Mouse (Mus musculus) macrophage (primary cell): Measurements from ENCODE around the gene Tmem222. TPM values are rescaled to one million over a fixed set of nuclear protein-coding genes. Genes with fewer than 3 reads are reported as not detected.

Experiments
- H3K27ac ChIP-seq: fragments of 350-480 bp; formaldehyde crosslinking; 2 replicates; pipeline ENCODE4 v1.9.0; 2021
- H3K36me3 ChIP-seq: fragments of 350-480 bp; formaldehyde crosslinking; 2 replicates; pipeline ENCODE4 v1.9.0; 2021; ENCODE audit errors: inconsistent target
- H3K4me3 ChIP-seq: fragments of 350-480 bp; formaldehyde crosslinking; 2 replicates; pipeline ENCODE4 v1.9.0; 2021; ENCODE audit errors: inconsistent target
- H3K79me2 ChIP-seq: fragments of 350-480 bp; formaldehyde crosslinking; 2 replicates; pipeline ENCODE4 v1.9.0; 2021; ENCODE audit errors: inconsistent target
- whole genome bisulfite sequencing: methylation state at CpG from one replicate; pipeline ENCODE4 v1.1.7; 2026; ENCODE audit warnings: inconsistent platforms; ENCODE audit not compliant: missing documents; 5-methylcytosine and 5-hydroxymethylcytosine counted together
- polyA plus RNA-seq: library from polyadenylated mRNA; stranded (reverse); fragments of 250-400 nt; gene quantifications from 3 replicates; pipeline ENCODE4 v1.2.4, GENCODE M21; 2018; ENCODE audit warnings: inconsistent platforms

Gene Tmem222
- polyA plus RNA-seq, 1 experiment from 2014 or later: 20.5 TPM

DNA sequence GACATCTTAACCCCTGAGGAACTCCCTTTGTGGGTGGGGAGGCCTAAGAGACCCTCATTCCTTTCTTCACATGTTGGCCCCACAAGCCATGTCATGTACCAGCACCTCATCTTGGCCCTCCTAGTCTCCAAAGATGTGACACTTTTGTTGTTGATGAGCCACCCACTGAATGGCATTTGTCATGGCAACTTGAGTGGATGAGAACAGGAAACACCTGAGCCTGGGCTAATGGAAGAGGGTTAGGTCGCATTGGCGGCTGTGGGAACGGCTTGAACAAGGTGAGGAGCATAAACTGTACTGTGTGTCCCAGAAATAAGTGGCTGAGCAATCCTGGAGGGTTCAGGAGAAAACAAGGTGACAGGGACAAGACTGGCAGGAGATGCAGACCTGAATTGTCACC lies 8.7 kb downstream of the Tmem222 start:
- H3K36me3 ChIP-seq: peaks cover 42% of the 10 kb centered on the region
- no peak overlapping the region for H3K27ac ChIP-seq
- 97% methylated on average over 3 of the region's 3 CpGs for WGBS
- peaks cover 41% of the 10 kb centered on the region for H3K79me2 ChIP-seq
- no peak overlapping the region for H3K4me3 ChIP-seq

DNA sequence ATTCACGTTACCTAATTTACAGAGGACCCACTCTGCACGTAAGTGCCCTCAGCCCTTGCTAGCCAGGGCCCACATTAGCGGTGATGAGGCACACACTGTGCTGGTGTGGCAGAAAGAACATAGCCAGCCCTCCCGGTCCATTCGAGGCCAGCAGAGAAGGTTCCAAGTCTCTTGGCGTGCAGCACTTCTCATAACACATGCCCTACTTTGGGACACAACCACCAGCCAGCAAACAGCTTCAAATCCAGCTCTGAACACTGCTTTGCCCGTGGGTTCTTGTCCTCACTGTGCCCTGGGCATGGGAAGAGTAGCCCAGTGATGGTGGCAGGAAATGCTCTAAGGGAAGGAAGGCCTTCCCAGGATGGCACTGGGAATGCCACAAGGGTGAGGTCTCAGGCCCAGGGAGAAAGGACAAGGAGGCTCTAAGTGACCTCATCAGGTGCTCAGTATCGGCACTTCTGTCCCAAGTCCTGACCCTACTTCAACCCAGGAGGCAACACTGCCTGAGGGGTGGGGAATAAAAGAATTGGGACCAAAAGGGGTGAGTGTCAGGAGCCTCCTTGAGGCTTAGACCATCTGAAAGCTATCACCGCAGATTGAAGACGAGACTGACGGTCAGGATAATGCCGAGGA lies 11.2 kb downstream of the Tmem222 start:
- no peak overlapping the region for H3K27ac ChIP-seq
- WGBS: 92% methylated on average over 12 of the region's 12 CpGs
- peaks cover 15% of the 10 kb centered on the region for H3K79me2 ChIP-seq
- peaks cover 42% of the 10 kb centered on the region for H3K36me3 ChIP-seq
- no peak overlapping the region for H3K4me3 ChIP-seq

DNA sequence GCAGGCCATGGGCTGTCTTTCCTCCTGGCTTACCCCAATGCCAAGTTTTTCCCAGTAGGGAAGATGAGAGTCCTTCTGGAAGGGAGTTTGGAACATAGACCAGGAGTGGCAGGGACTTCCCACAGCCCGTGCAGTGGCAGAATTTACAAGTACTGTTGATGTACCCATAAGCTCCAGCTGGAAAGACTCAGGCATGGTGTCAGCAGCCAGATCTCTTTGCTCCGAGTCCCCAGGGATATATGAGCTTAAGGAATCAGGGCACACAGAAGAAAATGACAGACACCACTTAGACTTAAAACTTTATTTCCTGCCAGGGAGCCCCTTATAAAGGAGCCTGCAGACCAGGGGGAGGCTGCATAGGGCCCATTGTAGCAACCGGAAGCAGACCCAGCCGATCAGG lies 11.8 kb downstream of the Tmem222 start:
- 95% methylated on average over 4 of the region's 4 CpGs for WGBS
- H3K4me3 ChIP-seq: no peak overlapping the region
- H3K79me2 ChIP-seq: peaks cover 9% of the 10 kb centered on the region
- H3K36me3 ChIP-seq: peaks cover 42% of the 10 kb centered on the region
- H3K27ac ChIP-seq: no peak overlapping the region

DNA sequence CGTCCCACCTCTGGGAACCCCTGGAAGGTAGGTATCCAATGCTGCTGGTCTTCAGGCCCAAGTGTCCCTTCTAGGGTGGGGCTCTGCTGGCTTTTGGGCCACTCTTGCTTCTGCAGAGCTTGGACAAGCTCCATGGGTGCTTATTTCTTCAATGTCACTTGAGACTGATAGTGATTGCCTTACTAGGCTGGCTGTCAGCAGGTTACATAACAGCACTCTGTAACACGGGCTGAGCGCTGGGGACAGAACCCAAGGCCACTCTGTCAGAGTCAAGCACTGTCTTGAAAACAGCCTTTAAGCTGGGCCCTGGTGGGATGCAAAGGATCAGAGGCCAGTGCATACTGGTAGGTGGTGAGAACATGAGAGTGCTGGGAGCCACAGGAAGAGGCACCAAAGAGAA lies 12.3 kb downstream of the Tmem222 start:
- Histone ChIP-seq H3K79me2 (peaks cover 5% of the 10 kb centered on the region), H3K36me3 (peaks cover 42% of the 10 kb centered on the region), H3K27ac (no peak overlapping the region), H3K4me3 (no peak overlapping the region)
- WGBS: 83% methylated on average over 3 of the region's 3 CpGs

DNA sequence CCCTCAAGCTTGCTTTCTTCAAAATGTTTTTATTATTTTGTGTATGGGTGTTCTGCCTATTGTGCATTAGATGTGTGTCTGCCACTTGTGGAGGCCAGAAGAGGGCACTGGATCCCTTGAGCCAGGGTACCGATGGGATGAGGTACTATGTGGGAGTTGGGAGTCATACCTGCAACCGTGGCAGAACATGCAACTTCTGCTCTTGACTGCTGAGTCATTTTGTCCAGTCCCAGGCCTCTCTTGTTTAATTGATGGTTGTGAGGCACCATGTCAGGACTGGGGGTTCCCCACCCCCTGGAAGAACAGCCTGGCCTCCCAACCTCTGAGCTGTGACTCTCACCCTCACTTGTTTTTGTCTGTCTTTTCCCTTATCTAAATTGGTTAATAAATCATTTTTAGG lies 13.0 kb downstream of the Tmem222 start:
- Histone ChIP-seq H3K27ac (no peak overlapping the region), H3K4me3 (no peak overlapping the region), H3K79me2 (no peaks in the 10 kb centered on the region), H3K36me3 (peaks cover 38% of the 10 kb centered on the region)
- WGBS: 43% methylated on average over 2 of the region's 2 CpGs

DNA sequence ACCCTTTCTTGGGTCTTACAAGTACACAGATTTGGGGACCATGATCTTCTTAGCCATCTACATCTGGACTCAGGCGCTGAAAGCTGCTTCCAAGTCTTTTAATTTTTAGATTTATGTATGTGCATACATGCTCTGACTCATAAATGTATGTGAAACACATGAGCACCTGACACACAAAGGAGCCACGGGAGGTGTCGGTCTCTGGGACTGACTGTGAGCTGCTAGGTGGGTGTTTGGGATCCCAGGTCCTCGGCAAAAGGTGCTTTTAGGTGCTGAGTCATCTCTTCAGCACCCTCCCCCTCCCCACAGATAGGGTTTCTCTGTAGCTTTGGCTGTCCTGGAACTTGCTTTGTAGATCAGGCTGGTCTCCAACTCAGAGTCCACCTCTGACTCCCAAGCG lies 13.8 kb downstream of the Tmem222 start:
- peaks cover 30% of the 10 kb centered on the region for H3K36me3 ChIP-seq
- H3K79me2 ChIP-seq: no peaks in the 10 kb centered on the region
- 79% methylated on average over 5 of the region's 5 CpGs for WGBS
- H3K27ac ChIP-seq: no peak overlapping the region
- no peak overlapping the region for H3K4me3 ChIP-seq

DNA sequence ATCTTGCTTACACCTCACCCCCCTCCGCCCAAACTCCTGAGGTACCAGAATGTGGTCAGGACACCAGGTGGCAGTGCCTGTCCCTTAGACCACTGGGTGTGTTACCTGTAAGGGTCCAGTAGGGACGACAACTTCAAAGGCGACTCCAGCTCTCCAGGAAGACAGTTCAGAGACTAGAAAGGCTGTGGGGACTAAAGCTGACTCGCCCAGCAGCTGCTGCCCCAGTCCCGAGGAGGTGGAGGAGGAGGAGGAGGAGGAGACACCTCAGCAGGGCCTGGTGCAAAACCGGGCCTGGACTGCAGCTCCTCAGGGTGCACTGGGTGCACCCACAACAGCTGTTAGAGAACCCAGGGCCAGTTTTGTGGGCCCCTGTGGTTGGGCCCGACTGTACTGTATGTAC lies 14.7 kb downstream of the Tmem222 start, which contains the start of gene Sytl1:
TSS of gene Sytl1 (minus strand) at position 232 of the 400 bp plus-strand sequence.
- Histone ChIP-seq H3K4me3 (no peak within 1 kb of the TSS), H3K79me2 (no peaks in the 10 kb centered on the region), H3K27ac (no peak within 1 kb of the TSS), H3K36me3 (peaks cover 21% of the 10 kb centered on the region)
- WGBS: 35% methylated on average over 7 of the region's 7 CpGs

DNA sequence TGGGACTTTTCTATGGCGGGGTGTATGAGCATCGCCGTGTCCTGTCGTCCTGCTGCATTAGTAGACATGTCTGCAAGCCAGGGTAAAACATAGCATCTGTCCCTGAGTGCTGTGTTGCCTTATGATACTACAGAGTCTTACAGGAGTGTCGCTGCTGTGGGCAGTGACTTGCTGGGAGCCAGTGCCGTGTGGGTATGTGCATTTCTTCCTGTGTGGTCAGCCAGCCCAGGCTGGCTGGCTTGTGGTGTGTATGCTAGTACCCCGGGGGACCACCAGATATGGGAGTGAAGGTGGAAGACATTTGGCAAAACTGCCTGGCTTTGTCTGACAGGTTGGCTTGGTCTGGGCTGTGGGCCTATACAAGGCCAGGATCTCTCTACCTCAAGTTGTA lies 15.2 kb downstream of the Tmem222 start:
- no peaks in the 10 kb centered on the region for H3K79me2 ChIP-seq
- no peak overlapping the region for H3K27ac ChIP-seq
- 46% methylated on average over 7 of the region's 7 CpGs for WGBS
- peaks cover 16% of the 10 kb centered on the region for H3K36me3 ChIP-seq
- H3K4me3 ChIP-seq: no peak overlapping the region

DNA sequence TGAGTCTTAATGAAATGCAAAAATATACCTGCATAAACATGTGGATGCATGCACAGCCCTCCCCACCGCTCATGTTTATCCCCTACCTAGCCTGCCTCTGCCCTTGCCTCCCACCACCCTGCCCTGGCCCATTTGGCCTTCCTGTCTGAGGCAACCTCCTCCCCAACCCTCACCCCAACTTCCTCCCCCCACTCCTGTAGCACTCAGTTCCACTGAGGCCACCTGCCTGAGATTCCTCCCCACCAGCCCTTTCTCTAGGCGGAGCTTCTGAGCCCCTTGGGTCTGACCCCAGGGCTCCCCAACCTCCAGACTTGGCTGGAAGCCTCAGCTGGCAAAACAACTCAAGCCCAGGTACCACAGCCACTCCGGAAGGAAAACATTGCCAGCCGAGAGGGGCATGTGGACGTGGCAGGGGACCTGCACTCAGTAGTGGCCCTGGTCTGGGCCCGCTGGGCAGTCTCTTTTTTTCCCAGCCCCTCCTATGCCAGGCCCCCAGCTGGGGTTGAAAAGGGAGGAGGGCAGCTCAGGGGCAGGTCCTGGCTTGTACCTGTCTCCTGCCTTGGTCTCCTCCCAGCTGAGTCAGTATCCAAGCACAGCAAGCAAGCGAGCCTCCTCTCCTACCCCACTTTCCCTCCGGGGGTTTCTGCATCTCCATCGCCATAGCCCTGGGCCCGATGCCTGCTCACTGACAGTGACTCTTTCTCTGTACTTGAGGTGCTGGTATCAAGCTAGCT lies 15.8 kb downstream of the Tmem222 start:
- 43% methylated on average over 10 of the region's 10 CpGs for WGBS
- peaks cover 10% of the 10 kb centered on the region for H3K36me3 ChIP-seq
- no peaks in the 10 kb centered on the region for H3K79me2 ChIP-seq
- H3K4me3 ChIP-seq: no peak overlapping the region
- no peak overlapping the region for H3K27ac ChIP-seq

DNA sequence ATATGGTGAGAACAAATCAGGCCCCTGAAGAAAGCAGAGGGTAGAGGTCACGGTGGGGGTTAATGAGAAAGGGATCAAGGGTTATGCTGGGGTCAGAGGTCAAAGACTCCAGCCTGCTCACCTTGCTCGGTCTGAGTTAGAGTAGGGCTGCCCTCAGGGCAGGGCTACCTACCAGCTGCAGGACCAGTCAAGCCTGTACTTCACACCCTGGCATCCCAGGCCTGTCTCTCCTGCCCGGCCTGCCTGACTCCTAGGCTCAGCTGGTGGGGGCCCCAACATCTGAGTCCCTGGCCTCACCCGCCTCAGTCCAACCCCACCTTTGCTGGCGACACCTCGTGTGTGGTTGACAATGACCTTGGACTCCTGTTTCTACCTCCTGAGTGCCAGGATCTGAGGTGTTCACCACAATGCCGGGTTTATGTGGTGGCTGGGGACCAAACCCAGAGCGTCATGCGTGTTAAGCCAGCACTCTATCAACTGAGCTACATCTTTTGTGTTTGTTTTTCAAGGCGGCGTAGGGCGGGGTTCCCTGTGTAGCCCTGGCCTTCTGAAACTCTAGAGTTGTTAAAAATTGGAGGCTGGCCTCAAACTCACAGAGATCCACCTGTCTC lies 19.7 kb downstream of the Tmem222 start:
- Histone ChIP-seq H3K79me2 (no peaks in the 10 kb centered on the region), H3K36me3 (no peaks in the 10 kb centered on the region), H3K4me3 (no peak overlapping the region), H3K27ac (no peak overlapping the region)
- WGBS: 98% methylated on average over 12 of the region's 12 CpGs

DNA sequence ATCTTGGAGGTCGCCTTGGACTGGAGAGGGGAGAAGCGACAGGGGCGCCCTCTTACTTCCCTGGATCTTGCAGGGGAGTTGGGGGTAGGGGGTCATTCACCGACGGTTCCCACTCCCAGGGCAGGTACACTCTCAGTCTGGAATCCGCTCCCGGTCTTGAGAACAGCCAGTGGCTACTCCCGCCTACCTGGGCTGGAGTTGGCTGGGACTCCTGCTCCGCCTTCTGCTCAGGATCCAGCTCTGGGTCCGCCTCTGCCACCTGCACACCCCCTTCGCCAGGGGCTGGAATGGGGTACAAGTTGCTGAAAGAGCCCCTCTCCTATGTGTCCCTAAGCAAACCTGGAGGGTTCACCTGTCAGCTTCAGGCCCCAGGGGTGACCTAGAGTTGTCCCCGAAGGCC lies 20.4 kb downstream of the Tmem222 start:
- H3K79me2 ChIP-seq: no peaks in the 10 kb centered on the region
- H3K27ac ChIP-seq: no peak overlapping the region

DNA sequence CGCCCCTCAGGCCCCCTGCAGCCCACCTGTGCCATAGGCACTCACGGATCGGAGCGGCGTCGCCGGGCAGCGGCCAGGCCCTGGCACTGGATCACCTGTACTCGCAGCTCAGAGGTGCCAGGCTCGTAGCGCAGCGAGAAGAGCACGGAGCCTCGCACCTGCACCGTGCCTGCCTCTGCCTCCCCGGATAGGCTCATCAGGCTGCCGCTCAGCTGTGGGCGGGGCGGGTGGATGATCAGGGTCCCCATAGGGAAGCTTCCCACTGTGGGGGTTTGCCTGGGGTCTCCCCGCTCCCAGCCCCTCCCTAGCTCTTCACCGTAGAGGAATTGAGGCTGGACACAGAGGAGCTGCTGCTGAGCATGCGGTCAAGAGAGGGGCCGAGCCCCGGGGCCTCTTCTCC lies 20.8 kb downstream of the Tmem222 start:
- H3K4me3 ChIP-seq: no peak overlapping the region
- H3K36me3 ChIP-seq: no peaks in the 10 kb centered on the region
- WGBS: 94% methylated on average over 16 of the region's 24 CpGs
- no peaks in the 10 kb centered on the region for H3K79me2 ChIP-seq
- no peak overlapping the region for H3K27ac ChIP-seq

More for the DNA sequence above, 20.4 kb downstream of the Tmem222 start:
- Histone ChIP-seq H3K36me3 (no peaks in the 10 kb centered on the region), H3K4me3 (no peak overlapping the region)
- 92% methylated on average over 12 of the region's 12 CpGs for WGBS

DNA sequence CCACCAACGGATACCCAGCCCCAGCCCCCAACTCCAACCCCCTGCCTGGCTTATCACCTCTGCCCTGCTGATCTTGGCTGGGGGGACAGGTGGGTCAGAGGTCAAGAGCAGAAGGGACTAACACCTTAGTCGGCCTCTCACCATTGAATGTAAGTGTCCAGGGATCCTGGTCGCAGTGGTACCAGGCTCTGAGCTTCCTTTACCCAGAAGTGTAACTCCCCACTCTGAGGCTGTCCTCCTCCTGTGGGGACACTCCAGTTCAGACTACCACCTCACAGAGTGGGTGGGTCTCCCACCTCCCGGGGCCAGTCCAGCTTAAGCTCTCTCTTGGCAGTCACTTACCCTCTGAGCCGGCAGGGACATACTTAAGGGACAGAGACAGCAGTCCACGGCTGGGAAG lies 22.2 kb downstream of the Tmem222 start:
- Histone ChIP-seq H3K79me2 (no peaks in the 10 kb centered on the region), H3K27ac (no peak overlapping the region), H3K36me3 (no peaks in the 10 kb centered on the region), H3K4me3 (no peak overlapping the region)
- 94% methylated on average over 6 of the region's 6 CpGs for WGBS

DNA sequence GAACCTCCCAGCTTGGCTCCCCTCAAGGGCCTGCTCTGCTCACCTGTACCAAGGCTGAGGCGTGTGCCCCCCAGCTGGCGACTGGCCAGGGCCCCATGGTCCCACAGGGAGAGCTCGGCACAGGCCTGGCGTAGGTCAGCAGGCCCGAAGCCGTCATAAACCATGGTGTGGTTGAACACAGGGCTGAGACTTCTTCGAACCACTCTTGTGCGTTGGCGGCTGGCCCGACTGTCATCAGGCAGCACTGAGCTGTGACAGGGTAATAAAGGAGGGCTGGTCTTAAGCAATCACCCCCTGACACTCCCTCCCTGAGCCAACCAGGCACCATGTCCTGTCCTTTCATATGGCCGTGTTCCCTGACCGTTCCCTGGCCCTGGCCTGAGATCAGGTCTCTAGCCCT lies 24.2 kb downstream of the Tmem222 start:
- WGBS: 95% methylated on average over 12 of the region's 12 CpGs
- Histone ChIP-seq H3K27ac (no peak overlapping the region), H3K4me3 (no peak overlapping the region), H3K36me3 (no peaks in the 10 kb centered on the region), H3K79me2 (no peaks in the 10 kb centered on the region)

DNA sequence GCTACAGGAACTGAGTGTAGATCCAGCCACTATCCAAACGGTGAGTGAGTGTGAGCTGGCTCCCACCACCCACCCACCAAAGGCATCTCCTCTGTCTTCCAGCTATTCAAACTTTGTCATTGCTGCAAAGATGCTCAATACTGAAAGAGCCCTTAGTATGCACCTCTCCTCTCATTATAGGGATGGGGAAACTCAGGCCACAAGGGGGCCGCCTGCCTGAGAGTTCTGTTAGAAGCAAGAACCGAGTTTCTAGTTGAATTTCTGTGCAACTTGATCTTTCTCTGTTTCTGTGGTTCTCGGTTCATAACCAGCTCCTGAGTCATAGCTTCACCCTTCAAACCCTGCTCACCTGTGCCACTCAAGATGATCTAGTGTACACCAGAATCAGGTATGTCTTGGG lies 25.5 kb downstream of the Tmem222 start:
- H3K79me2 ChIP-seq: no peaks in the 10 kb centered on the region
- no peak overlapping the region for H3K27ac ChIP-seq
- no peak overlapping the region for H3K4me3 ChIP-seq
- H3K36me3 ChIP-seq: no peaks in the 10 kb centered on the region
- WGBS: 80% methylated on average over 4 of the region's 4 CpGs
